Mouse (Mus musculus) large intestine, adult 2 months (tissue): ENCODE results near the gene Sytl2. TPM values are rescaled to one million over a fixed set of nuclear protein-coding genes. Genes with fewer than 3 reads are reported as not detected.

Experiments
- DNase-seq: peaks from one replicate; pipeline ENCODE4 v3.0.0-alpha.2; 2012; ENCODE audit warnings: low read depth, low spot score
- WGBS: fragments of 180-500 bp; shearing (Covaris S2); methylation state at CpG from one replicate; pipeline ENCODE4 v1.1.7; 2018; 5-methylcytosine and 5-hydroxymethylcytosine counted together
- polyA plus RNA-seq: library from polyadenylated mRNA; depleted of rRNA; stranded (reverse); fragments of >200 nt; gene quantifications from 2 replicates; pipeline ENCODE4 v1.2.3, GENCODE M21; 2012; rRNA removed

The Sytl2 gene
- polyA plus RNA-seq, 1 experiment = 8.2 TPM

- WGBS = under 1% methylated on average over 123 of the region's 123 CpGs
- DNase-seq = no peak
Observed at GRCm38 (mm10) chr7:90443101-90444091, 141.3 kb downstream of the Sytl2 start.

GRCm38 (mm10) chr7:90444206-90444605 lies 142.2 kb downstream of the Sytl2 start:
- WGBS = under 1% methylated on average over 6 of the region's 6 CpGs
- DNase-seq = no peak

GRCm38 (mm10) chr7:90456149-90456844 lies 154.2 kb downstream of the Sytl2 start:
- 5% methylated on average over 7 of the region's 7 CpGs for WGBS
- no peak for DNase-seq

- DNase-seq = peak; percentile 78
- under 1% methylated on average over 41 of the region's 41 CpGs for WGBS
Observed at GRCm38 (mm10) chr7:90456845-90457468, 154.9 kb downstream of the Sytl2 start, which contains the start of gene Tmem126a. Gene Tmem126a (minus strand): TSS chr7:90457229.

GRCm38 (mm10) chr7:90457517-90457916 lies 155.5 kb downstream of the Sytl2 start:
- no peak for DNase-seq
- whole genome bisulfite sequencing = 7% methylated on average over 10 of the region's 10 CpGs

Other genes starting within 250 kb of the Sytl2 start
- 38.5 and 68.6 TPM in 2 replicates for gene Picalm, start 172.0 kb upstream of the Sytl2 start, polyA plus RNA-seq
- gene Ccdc83, start 36.5 kb upstream of the Sytl2 start, polyA plus RNA-seq = not detected in 2 replicates
- gene Ccdc89, start 124.3 kb downstream of the Sytl2 start, polyA plus RNA-seq = 0.09 TPM in 1 of 2 replicates, not detected in the other
- gene Crebzf, start 140.5 kb downstream of the Sytl2 start, polyA plus RNA-seq = 17.2 and 28.5 TPM in 2 replicates
- gene Tmem126a, start 155.0 kb downstream of the Sytl2 start, polyA plus RNA-seq = 30.2 and 33.7 TPM in 2 replicates
- 8.4 and 8.6 TPM in 2 replicates for gene Tmem126b, start 173.7 kb downstream of the Sytl2 start, polyA plus RNA-seq
- 0.21 and 0.71 TPM in 2 replicates for gene Dlg2, start 174.4 kb downstream of the Sytl2 start, polyA plus RNA-seq